20 mouse cellular contexts compared by ENCODE assay signal in the genomic region with DNA sequence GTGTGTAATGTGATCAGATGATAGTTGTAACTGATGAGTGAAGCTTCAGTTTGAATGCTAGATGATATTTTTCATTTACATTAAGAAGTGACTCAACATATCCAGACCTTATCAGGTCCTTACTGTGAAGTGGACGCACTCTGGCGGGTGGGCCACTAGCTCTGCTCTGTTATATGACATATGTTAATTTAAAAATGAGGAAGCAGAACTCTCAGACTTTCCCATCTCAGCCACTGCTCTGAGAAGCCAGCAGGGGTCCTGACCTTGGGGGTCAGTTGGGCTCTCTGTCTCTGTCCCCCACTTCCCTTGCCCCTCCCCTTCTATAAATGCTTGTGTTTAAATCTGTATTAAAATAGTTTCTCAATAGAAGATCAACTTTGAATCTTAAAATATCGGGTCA.
"Had no signal": no experiment of that assay in that cellular context is flagged by ENCODE, and none has a peak within 500 bp of the region (broad histone marks: within the 10 kb centered on the region; RNA-seq: fewer than 3 reads in every experiment).

No protein-coding gene starts in this region.

- H3K4me1 ChIP-seq: liver, embryonic 12.5 days; liver, embryonic 15.5 days; lung, embryonic 15.5 days; midbrain, embryonic 15.5 days; neural tube, embryonic 12.5 days had no signal

- H3K36me3 ChIP-seq: limb, embryonic 10.5 days; limb, embryonic 13.5 days; liver, embryonic 12.5 days; liver, embryonic 15.5 days; lung, embryonic 15.5 days; midbrain, embryonic 12.5 days; midbrain, embryonic 15.5 days; neural tube, embryonic 12.5 days; neural tube, embryonic 15.5 days had no signal

- DNase-seq: kidney, adult 18-20 months; kidney, adult 9 months; kidney, postnatal 14 days; kidney, postnatal 4 days; liver; lung, adult 18-20 months; lung, postnatal 10 days; lung, postnatal 36 days; right cerebral cortex, postnatal 25 days; spleen, adult 18-20 months; thymus, postnatal 25 days had no signal

- H3K4me2 ChIP-seq: limb, embryonic 13.5 days; liver, embryonic 12.5 days; liver, embryonic 15.5 days; lung, embryonic 15.5 days; midbrain, embryonic 12.5 days; midbrain, embryonic 15.5 days; neural tube, embryonic 12.5 days; neural tube, embryonic 15.5 days had no signal

- H3K9ac ChIP-seq: limb, embryonic 13.5 days; liver, embryonic 12.5 days; liver, embryonic 15.5 days; lung, embryonic 15.5 days; midbrain, embryonic 12.5 days; midbrain, embryonic 15.5 days; neural tube, embryonic 12.5 days; neural tube, embryonic 15.5 days had no signal

- ATAC-seq: liver, embryonic 12.5 days; midbrain, embryonic 15.5 days had no signal

- H3K27me3 ChIP-seq: limb, embryonic 13.5 days; liver, embryonic 12.5 days; liver, embryonic 15.5 days; lung, embryonic 15.5 days; midbrain, embryonic 12.5 days; midbrain, embryonic 15.5 days; neural tube, embryonic 12.5 days; neural tube, embryonic 15.5 days had no signal

- H3K9me3 ChIP-seq: limb, embryonic 10.5 days; liver, embryonic 12.5 days; liver, embryonic 15.5 days; lung, embryonic 15.5 days; midbrain, embryonic 12.5 days; midbrain, embryonic 15.5 days; neural tube, embryonic 12.5 days; neural tube, embryonic 15.5 days had no signal

- H3K27ac ChIP-seq: limb, embryonic 10.5 days; limb, embryonic 13.5 days; liver, embryonic 12.5 days; liver, embryonic 15.5 days; lung, embryonic 15.5 days; midbrain, embryonic 12.5 days; midbrain, embryonic 15.5 days; neural tube, embryonic 12.5 days; neural tube, embryonic 15.5 days had no signal

- H3K4me3 ChIP-seq: limb, embryonic 10.5 days; limb, embryonic 13.5 days; liver, embryonic 12.5 days; liver, embryonic 15.5 days; lung, embryonic 15.5 days; midbrain, embryonic 12.5 days; midbrain, embryonic 15.5 days; neural tube, embryonic 12.5 days; neural tube, embryonic 15.5 days had no signal
